Mouse (Mus musculus) large intestine, adult 2 months (tissue): ENCODE results near the gene Hist1h2be. TPM values are rescaled to one million over a fixed set of nuclear protein-coding genes. Genes with fewer than 3 reads are reported as not detected.

ENCODE experiments used
- DNase-seq: peaks from one replicate; pipeline ENCODE4 v3.0.0-alpha.2; 2012; ENCODE audit warnings: low read depth, low spot score
- WGBS: fragments of 180-500 bp; shearing (Covaris S2); methylation state at CpG from one replicate; pipeline ENCODE4 v1.1.7; 2018; 5-methylcytosine and 5-hydroxymethylcytosine counted together
- polyA plus RNA-seq: library from polyadenylated mRNA; depleted of rRNA; stranded (reverse); fragments of >200 nt; gene quantifications from 2 replicates; pipeline ENCODE4 v1.2.3, GENCODE M21; 2012; rRNA removed

Gene Hist1h2be
- polyA plus RNA-seq, result 1.9 and 2.5 TPM in 2 replicates

- peak; percentile 88 for DNase-seq
- under 1% methylated on average over 27 of the region's 27 CpGs for WGBS
Measured at GRCm38 (mm10) chr13:23620733-23621531, at the start of gene Hist1h2be. TSS of gene Hist1h2be (minus strand) at chr13:23621124.

GRCm38 (mm10) chr13:23662536-23662935 lies 41.6 kb upstream of the Hist1h2be start:
- DNase-seq, result no peak
- 63% methylated on average over 3 of the region's 3 CpGs for WGBS

- WGBS, result 62% methylated on average over 6 of the region's 6 CpGs
- DNase-seq, result no peak
Measured at GRCm38 (mm10) chr13:23659636-23660366, 38.9 kb upstream of the Hist1h2be start.

- WGBS, result 16% methylated on average over 1 of the region's 1 CpGs
- no peak for DNase-seq
Measured at GRCm38 (mm10) chr13:23630653-23631052, 9.7 kb upstream of the Hist1h2be start.

- DNase-seq, result peak; percentile 25
- 20% methylated on average over 7 of the region's 7 CpGs for WGBS
Measured at GRCm38 (mm10) chr13:23622861-23623450, 2.0 kb upstream of the Hist1h2be start.

GRCm38 (mm10) chr13:23622175-23622671 lies 1.3 kb upstream of the Hist1h2be start, which contains the start of gene Hist1h1e:
TSS of gene Hist1h1e (minus strand) at chr13:23622558.
- WGBS, result under 1% methylated on average over 53 of the region's 53 CpGs

GRCm38 (mm10) chr13:23621532-23622174 lies 729 bp upstream of the Hist1h2be start:
- peak; percentile 57 for DNase-seq
- WGBS, result under 1% methylated on average over 18 of the region's 18 CpGs

More at GRCm38 (mm10) chr13:23622175-23622671, 1.3 kb upstream of the Hist1h2be start, which contains the start of gene Hist1h1e:
- peak; percentile 65 for DNase-seq

- DNase-seq, result no peak
- WGBS, result 28% methylated on average over 12 of the region's 12 CpGs
Measured at GRCm38 (mm10) chr13:23620056-23620732, 730 bp downstream of the Hist1h2be start.

GRCm38 (mm10) chr13:23611638-23612037 lies 9.3 kb downstream of the Hist1h2be start:
- WGBS, result 82% methylated on average over 3 of the region's 3 CpGs
- DNase-seq, result no peak

- no peak for DNase-seq
- WGBS, result 85% methylated on average over 2 of the region's 2 CpGs
Measured at GRCm38 (mm10) chr13:23610393-23610792, 10.5 kb downstream of the Hist1h2be start.

- DNase-seq, result no peak
Measured at GRCm38 (mm10) chr13:23609844-23610243, 11.1 kb downstream of the Hist1h2be start.

- no peak for DNase-seq
- 72% methylated on average over 4 of the region's 4 CpGs for WGBS
Measured at GRCm38 (mm10) chr13:23609209-23609608, 11.7 kb downstream of the Hist1h2be start.

- WGBS, result 93% methylated on average over 3 of the region's 3 CpGs
- DNase-seq, result no peak
Measured at GRCm38 (mm10) chr13:23605052-23605451, 15.9 kb downstream of the Hist1h2be start.

- no peak for DNase-seq
- WGBS, result 69% methylated on average over 3 of the region's 3 CpGs
Measured at GRCm38 (mm10) chr13:23604452-23604851, 16.5 kb downstream of the Hist1h2be start.

GRCm38 (mm10) chr13:23603182-23603699 lies 17.7 kb downstream of the Hist1h2be start:
- DNase-seq, result no peak
- WGBS, result 68% methylated on average over 7 of the region's 7 CpGs

GRCm38 (mm10) chr13:23597957-23598356 lies 23.0 kb downstream of the Hist1h2be start:
- DNase-seq, result peak; percentile 74
- WGBS, result 6% methylated on average over 9 of the region's 9 CpGs

GRCm38 (mm10) chr13:23595622-23596372 lies 25.1 kb downstream of the Hist1h2be start:
- DNase-seq, result no peak
- 40% methylated on average over 7 of the region's 7 CpGs for WGBS

GRCm38 (mm10) chr13:23595185-23595584 lies 25.7 kb downstream of the Hist1h2be start:
- DNase-seq, result no peak
- WGBS, result 44% methylated on average over 2 of the region's 2 CpGs
